Mouse (Mus musculus): Measurements from ENCODE around the gene Cyfip2. TPM values are rescaled to one million over a fixed set of nuclear protein-coding genes. Genes with fewer than 3 reads are reported as not detected.

Gene Cyfip2
- polyA plus RNA-seq (2012; ENCODE audit: insufficient read depth, low replicate concordance) = 2.3 and 3.2 TPM in 2 replicates

DNA sequence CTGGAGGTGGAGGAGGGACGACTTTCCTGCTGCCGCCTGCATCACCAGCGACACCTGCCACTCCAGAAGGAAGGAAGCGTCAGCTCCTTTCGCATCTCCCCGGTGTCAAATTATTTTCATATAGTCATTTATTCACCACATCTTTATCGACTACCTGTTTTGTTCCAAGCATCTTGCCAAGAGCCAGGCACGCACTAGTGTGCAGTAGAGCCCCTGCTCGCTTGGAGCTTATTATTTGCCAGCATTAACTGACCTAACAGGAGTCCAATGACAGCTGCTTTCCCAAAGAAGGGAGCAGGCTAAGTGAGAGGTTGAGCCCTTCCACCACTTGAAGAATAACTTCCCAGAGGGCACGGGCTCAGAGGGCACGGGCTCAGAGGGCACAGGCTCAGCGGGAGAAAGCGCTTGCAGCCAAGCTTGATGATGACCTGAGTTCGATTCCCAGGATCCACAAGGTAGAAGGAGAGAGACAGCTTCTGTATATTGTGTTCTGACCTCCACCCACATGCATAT lies at the start of gene Cyfip2:
Gene Cyfip2, minus strand, starts transcription at position 337 of the 513 bp plus-strand sequence.
- Histone ChIP-seq H3K9me3 (peaks cover 10% of the 10 kb centered on the region), H3K4me3 (replicated peaks) (peak within 1 kb of the TSS; percentile 98), H3K27me3 (replicated peaks) (peaks cover 14% of the 10 kb centered on the region), H3K36me3 (replicated peaks; ENCODE audit: low read length) (peaks cover 22% of the 10 kb centered on the region), H3K4me1 (peaks cover 69% of the 10 kb centered on the region)
- TF ChIP-seq GATA1 (IDR thresholded peaks at IDR 0.05; ENCODE audit: borderline replicate concordance, low read length) (no peak), FLI1 (IDR thresholded peaks at IDR 0.05; ENCODE audit: low read length) (no peak)

DNA sequence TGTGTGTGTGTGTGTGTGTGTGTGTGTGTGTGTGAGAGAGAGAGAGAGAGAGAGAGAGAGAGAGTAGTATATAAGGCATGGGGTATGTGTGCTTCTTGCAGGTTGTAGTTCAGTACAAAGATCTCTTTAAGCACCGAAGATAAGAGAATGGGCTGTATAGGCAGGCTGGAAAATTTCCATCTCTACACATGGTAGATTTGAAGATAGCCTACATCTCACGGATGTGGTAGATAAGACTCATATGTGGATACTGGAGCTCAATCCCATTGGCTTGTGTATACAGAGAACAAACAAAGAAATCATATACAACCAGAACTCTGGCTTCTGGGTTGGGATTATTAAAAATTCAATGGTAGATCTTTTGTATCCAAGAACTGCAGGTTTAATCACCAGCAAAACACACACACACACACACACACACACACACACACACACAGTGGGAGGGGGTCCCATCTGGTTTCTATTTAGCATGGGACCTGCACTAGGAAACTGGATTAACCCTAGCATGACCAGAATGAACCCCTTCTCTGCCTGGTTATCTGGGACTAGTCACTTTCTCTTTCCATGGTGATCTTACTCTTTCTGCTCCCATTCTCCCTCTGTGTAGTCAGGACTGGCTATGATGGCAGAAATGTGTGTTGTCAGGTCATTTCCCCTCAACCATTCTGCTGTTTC lies 48.5 kb upstream of the Cyfip2 start:
- Histone ChIP-seq H3K9me3 (no peaks in the 10 kb centered on the region; the same call in 1 of the 2 replicates), H3K27me3 (replicated peaks) (peaks cover 12% of the 10 kb centered on the region), H3K4me1 (peaks cover 15% of the 10 kb centered on the region), H3K36me3 (replicated peaks; ENCODE audit: low read length) (no peaks in the 10 kb centered on the region), H3K4me3 (replicated peaks) (no peak overlapping the region)
- TF ChIP-seq FLI1 (IDR thresholded peaks at IDR 0.05; ENCODE audit: low read length) = no peak
- TF ChIP-seq GATA1 (IDR thresholded peaks at IDR 0.05; ENCODE audit: borderline replicate concordance, low read length) = no peak

DNA sequence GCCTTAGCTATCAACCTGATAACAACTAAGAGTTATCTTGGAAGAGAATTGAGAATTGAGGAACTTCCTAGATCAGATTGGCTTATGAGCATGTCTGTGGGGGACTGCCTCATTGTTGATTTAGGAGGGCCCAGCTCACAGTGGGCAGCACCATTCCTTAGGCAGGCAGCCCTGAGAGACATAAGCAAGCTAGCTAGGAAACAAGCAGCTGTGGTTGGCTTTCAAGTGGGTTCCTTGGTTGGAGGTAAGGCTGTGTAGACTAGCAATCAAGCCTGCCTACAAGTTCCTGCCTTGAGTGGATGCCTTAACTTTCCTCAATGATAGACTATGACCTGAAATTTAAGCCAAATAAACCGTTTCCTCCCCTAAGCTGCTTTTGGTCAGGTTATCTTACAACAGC lies 45.7 kb upstream of the Cyfip2 start:
- Histone ChIP-seq H3K9me3 (no peaks in the 10 kb centered on the region; the same call in 1 of the 2 replicates), H3K4me1 (peaks cover 10% of the 10 kb centered on the region), H3K27me3 (replicated peaks) (peaks cover 12% of the 10 kb centered on the region), H3K4me3 (replicated peaks) (no peak overlapping the region), H3K36me3 (replicated peaks; ENCODE audit: low read length) (no peaks in the 10 kb centered on the region)
- TF ChIP-seq FLI1 (IDR thresholded peaks at IDR 0.05; ENCODE audit: low read length) (no peak), GATA1 (IDR thresholded peaks at IDR 0.05; ENCODE audit: borderline replicate concordance, low read length) (no peak)

DNA sequence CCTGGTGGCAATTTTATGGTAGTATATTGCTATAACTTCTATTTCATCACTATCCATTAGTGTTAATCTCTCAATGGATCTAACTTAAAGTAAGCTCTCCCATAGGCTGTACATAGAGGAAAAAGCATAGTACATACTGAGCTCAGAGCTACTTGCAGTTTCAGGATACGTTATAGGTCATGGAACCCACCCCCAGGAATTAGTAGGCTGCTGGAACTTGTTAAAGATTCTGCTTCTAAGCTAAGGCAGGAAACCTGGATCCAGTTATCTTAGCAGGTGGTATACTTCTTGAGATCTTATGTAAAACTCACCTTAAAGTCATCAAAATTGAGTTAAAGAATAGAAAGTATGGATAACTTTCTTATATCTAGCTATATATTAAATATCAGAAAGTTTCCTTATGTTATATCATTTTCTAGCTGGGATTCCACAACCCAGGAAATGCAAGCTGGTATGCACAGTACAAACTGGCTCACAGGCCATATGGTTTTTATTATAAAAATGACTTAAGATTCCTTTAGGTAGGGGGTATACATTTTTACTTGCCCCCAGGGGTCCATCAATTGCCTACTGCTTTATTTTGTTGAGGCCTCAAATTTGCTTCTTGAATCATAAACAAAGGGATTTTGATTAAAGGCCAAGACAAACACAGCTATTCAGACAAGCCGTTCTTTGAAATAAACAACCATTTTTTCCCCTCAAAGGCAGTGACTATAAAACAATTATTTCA lies 37.2 kb upstream of the Cyfip2 start:
- H3K4me1 ChIP-seq = peaks cover 1% of the 10 kb centered on the region
- no peaks in the 10 kb centered on the region for H3K9me3 ChIP-seq
- H3K4me3 ChIP-seq (replicated peaks) = no peak overlapping the region
- no peaks in the 10 kb centered on the region for H3K36me3 ChIP-seq (replicated peaks; ENCODE audit: low read length)
- TF ChIP-seq GATA1 (IDR thresholded peaks at IDR 0.05; ENCODE audit: borderline replicate concordance, low read length) (no peak), FLI1 (IDR thresholded peaks at IDR 0.05; ENCODE audit: low read length) (no peak)
- H3K27me3 ChIP-seq (replicated peaks) = no peaks in the 10 kb centered on the region

DNA sequence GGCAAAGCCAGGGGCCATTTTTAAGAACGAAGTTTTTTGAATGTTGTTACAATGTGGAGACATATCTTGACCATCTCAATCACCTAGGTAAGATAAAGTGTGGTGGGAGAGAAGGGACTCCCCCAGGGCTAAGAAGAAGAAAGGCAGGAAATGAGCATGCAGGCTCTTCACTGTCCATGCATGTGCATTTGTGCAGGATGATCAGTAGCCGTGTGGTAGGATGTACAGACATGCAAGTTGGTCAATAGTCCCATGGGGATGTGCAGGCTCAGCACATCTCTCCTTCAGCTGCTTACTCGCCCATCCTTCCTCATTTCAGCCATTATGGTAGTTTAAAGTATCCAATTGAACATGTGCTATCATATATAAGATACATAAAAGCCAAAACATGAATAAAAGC lies 35.8 kb upstream of the Cyfip2 start:
- Histone ChIP-seq H3K36me3 (replicated peaks; ENCODE audit: low read length) (no peaks in the 10 kb centered on the region), H3K4me1 (peaks cover 15% of the 10 kb centered on the region), H3K4me3 (replicated peaks) (no peak overlapping the region), H3K27me3 (replicated peaks) (no peaks in the 10 kb centered on the region), H3K9me3 (no peaks in the 10 kb centered on the region)
- no peak for TF ChIP-seq GATA1 (IDR thresholded peaks at IDR 0.05; ENCODE audit: borderline replicate concordance, low read length)
- no peak for TF ChIP-seq FLI1 (IDR thresholded peaks at IDR 0.05; ENCODE audit: low read length)

DNA sequence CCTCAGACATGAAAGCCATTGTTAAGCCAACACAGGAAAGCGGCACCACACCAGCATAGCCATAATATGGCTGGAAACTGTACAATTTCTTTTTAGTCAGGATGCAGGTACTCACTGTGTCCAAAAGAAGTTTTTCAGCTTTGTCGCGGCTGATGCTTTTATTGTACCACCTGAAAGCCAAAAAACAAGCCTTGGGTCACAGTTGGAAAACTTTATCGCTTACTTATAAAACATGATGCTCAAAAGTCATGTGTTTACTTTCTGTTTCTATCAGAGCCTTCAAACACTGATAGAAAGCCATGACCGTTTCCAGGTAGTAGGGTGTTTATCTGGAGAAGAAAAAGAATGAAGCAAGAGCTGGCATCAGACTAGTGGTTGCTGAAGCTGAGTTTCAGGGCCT lies 35.1 kb upstream of the Cyfip2 start:
- no peaks in the 10 kb centered on the region for H3K27me3 ChIP-seq (replicated peaks)
- H3K9me3 ChIP-seq = no peaks in the 10 kb centered on the region
- no peaks in the 10 kb centered on the region for H3K36me3 ChIP-seq (replicated peaks; ENCODE audit: low read length)
- no peak overlapping the region for H3K4me3 ChIP-seq (replicated peaks)
- TF ChIP-seq GATA1 (IDR thresholded peaks at IDR 0.05; ENCODE audit: borderline replicate concordance, low read length) (no peak), FLI1 (IDR thresholded peaks at IDR 0.05; ENCODE audit: low read length) (no peak)
- H3K4me1 ChIP-seq = peaks cover 19% of the 10 kb centered on the region

DNA sequence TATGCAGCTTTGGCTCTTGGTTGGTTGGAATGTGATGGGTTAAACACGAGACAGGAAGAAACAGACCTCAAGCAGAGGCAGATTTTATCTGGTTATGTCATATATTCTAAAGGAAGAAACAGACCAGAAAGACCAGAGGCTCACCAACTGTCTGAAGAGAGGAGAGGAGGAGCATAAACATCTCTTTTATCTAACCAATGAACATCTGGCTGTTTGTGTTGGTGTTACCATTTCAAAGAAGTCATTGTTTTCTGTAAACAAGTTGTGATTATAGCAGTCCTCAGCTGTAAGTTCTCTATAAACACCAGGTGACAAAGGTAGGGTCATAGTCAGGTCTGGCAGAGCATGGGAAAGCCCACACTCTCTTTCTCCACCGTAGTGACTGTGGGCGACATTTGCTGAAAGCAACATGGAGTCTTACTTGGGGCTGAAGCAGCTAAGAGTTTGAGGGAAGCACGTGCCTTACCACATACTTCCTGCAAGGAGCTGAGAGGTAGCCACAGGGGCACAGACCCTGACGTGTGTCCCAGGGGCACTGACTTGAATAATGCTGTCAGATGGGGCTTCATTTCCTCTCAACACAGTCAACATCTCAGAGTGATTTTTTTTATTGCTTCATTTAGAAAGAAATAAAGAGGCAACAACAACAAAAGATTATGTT lies 31.4 kb upstream of the Cyfip2 start:
- no peaks in the 10 kb centered on the region for H3K27me3 ChIP-seq (replicated peaks)
- no peaks in the 10 kb centered on the region for H3K9me3 ChIP-seq
- no peaks in the 10 kb centered on the region for H3K36me3 ChIP-seq (replicated peaks; ENCODE audit: low read length)
- H3K4me1 ChIP-seq = peaks cover 23% of the 10 kb centered on the region
- TF ChIP-seq FLI1 (IDR thresholded peaks at IDR 0.05; ENCODE audit: low read length) (no peak), GATA1 (IDR thresholded peaks at IDR 0.05; ENCODE audit: borderline replicate concordance, low read length) (no peak)
- peak overlapping the region; percentile 65 for H3K4me3 ChIP-seq (replicated peaks)

DNA sequence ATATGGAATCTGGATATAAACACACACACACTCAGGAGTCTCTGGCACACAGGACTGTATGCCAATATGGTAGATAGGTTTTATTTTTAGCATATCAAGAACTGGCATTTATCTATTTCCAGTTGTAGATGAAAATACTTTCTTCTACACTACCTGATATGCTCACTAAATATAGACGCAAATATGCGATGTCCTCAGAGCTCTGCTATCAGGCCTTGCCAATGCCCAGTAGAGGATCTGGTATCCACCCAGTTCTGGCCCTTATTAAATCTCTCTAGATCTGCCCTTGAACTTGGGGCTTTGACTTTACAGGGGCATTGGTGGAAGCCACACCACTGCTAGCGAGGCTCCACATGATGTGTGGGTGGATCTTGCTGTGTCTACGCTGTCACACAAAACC lies 29.3 kb upstream of the Cyfip2 start:
- Histone ChIP-seq H3K4me3 (replicated peaks) (no peak overlapping the region), H3K4me1 (peaks cover 23% of the 10 kb centered on the region), H3K36me3 (replicated peaks; ENCODE audit: low read length) (no peaks in the 10 kb centered on the region), H3K27me3 (replicated peaks) (peaks cover 3% of the 10 kb centered on the region), H3K9me3 (no peaks in the 10 kb centered on the region)
- TF ChIP-seq GATA1 (IDR thresholded peaks at IDR 0.05; ENCODE audit: borderline replicate concordance, low read length) (no peak), FLI1 (IDR thresholded peaks at IDR 0.05; ENCODE audit: low read length) (no peak)

DNA sequence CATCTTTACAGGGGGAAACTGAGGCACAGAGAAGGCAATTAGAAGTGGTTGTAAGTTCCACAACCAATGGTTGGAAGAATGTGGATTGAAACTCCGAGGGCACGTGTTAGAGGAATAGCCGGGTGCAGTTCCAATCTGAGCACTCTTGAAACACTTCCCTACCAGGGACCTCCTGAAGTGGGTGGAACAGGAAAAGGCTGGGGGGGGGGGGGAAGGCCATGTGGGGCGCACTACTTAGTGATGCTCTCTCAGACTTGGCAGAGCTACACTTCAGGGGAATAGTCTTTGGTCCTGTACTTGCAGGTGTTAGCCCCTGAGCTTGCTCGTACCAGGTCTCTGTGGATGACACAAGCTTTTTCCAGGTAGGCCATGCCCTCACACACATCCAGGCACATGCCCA lies 23.4 kb upstream of the Cyfip2 start:
- peaks cover 9% of the 10 kb centered on the region for H3K4me1 ChIP-seq
- TF ChIP-seq FLI1 (IDR thresholded peaks at IDR 0.05; ENCODE audit: low read length) (no peak), GATA1 (IDR thresholded peaks at IDR 0.05; ENCODE audit: borderline replicate concordance, low read length) (no peak)
- peaks cover 16% of the 10 kb centered on the region for H3K27me3 ChIP-seq (replicated peaks)
- H3K9me3 ChIP-seq = no peaks in the 10 kb centered on the region
- H3K36me3 ChIP-seq (replicated peaks; ENCODE audit: low read length) = no peaks in the 10 kb centered on the region
- H3K4me3 ChIP-seq (replicated peaks) = no peak overlapping the region
